Mouse (Mus musculus) thymus, adult 2 months (tissue): ENCODE results near the gene Rfc4.
"Not testable (repeated sequence)": the region's sequence is repeated elsewhere in the genome, so short reads cannot be mapped to it uniquely, and the experiment has no call there.

Source experiments
- CTCF ChIP-seq: fragments of 200-500 bp; IDR thresholded peaks from 2 replicates; pipeline ENCODE4 v1.5.1; 2012; ENCODE audit warnings: mild to moderate bottlenecking, control low read depth, low read length, moderate library complexity, borderline replicate concordance; ENCODE audit not compliant: control insufficient read depth, poor library complexity, insufficient read depth; ENCODE audit errors: extremely low read depth
- POLR2A ChIP-seq: fragments of 200-500 bp; IDR thresholded peaks from 2 replicates; pipeline ENCODE4 v1.6.1; 2012; ENCODE audit warnings: mild to moderate bottlenecking, low read length, control low read depth, moderate library complexity; ENCODE audit not compliant: control insufficient read depth, poor library complexity, insufficient read depth; ENCODE audit errors: extremely low read depth

DNA sequence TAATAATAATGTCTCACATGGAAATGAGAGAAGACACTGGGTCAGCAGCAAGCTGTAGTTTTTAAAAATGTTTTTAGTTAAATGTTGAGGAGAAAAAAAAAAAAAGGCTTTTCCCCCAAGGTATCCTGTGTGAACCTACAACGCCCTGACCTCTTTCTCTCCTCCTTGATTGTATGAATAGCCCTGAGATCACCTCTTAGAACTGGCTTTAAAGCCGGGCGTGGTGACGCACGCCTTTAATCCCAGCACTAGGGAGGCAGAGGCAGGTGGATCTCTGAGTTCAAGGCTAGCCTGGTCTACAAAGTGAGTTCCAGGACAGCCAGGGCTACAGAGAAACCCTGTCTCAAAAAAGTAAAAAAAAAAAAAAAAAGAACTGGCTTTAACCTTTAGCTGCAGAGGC lies 32.0 kb downstream of the Rfc4 start:
- not testable (repeated sequence) for TF ChIP-seq CTCF, POLR2A
